Mouse (Mus musculus): ENCODE measurements around the gene Lrriq4. TPM values are rescaled to one million over a fixed set of nuclear protein-coding genes. Genes with fewer than 3 reads are reported as not detected.
"Not testable (repeated sequence)": the region's sequence is repeated elsewhere in the genome, so short reads cannot be mapped to it uniquely, and the experiment has no call there.

Lrriq4 gene
- polyA plus RNA-seq, 1 experiment from 2014 or later, result not detected

- Histone ChIP-seq H3K4me3 (no peak overlapping the region), H3K9ac (no peak overlapping the region), H3K27ac (no peak overlapping the region), H3K27me3 (no peaks in the 10 kb centered on the region), H3K4me2 (replicated peaks) (no peak overlapping the region), H3K36me3 (no peaks in the 10 kb centered on the region), H3K4me1 (no peaks in the 10 kb centered on the region), H3K9me3 (replicated peaks) (no peaks in the 10 kb centered on the region)
- ATAC-seq (ENCODE audit: low FRiP score), result no peak
- WGBS, result 75% methylated on average over 7 of the region's 7 CpGs
Observed at GRCm38 (mm10) chr3:30690976-30691375, 46.7 kb downstream of the Lrriq4 start.

DNA sequence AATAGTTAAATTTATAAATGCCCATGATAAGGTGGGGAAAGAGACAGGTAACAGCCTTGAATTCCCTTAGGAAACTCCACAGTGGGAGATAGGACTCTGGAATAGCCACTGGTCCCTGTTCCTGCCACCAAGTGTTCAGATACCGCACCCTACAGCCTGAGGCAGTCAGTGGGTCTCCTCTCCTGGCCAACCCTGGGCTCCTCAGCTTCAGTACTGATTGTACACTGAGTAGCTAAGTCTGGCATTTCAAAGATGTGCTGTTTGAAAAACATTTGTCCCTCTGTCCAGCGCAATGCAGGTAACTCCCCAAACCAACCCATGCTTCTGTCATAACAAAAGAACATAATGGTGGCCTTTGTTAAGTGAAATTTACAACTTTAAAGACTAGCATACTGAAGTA lies 51.4 kb downstream of the Lrriq4 start:
- Histone ChIP-seq H3K4me2 (replicated peaks) (no peak overlapping the region), H3K27me3 (no peaks in the 10 kb centered on the region), H3K4me1 (no peaks in the 10 kb centered on the region), H3K36me3 (no peaks in the 10 kb centered on the region), H3K9me3 (replicated peaks) (no peaks in the 10 kb centered on the region), H3K27ac (no peak overlapping the region), H3K9ac (no peak overlapping the region), H3K4me3 (no peak overlapping the region)
- ATAC-seq (ENCODE audit: low FRiP score), result no peak
- WGBS, result 91% methylated on average over 2 of the region's 2 CpGs

DNA sequence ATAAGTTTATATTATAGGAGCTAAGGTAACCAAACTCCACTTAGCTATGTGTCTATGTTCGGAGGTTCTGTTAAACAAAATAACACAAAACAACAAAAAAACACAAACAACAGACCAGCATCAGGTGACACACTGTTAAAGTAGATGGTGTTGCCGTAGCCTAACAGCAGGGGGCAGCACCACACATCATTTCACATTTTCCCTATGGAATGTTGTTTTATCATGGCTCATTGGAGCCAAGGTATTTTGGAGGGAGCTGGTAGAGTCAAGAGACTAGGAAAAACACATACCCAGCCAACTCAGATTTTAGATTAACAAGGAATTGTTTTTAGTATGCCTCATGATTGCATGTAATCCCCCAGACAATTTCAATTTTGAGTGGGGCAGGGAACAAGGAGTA lies 52.0 kb downstream of the Lrriq4 start:
- H3K9ac ChIP-seq, result no peak overlapping the region
- H3K4me3 ChIP-seq, result no peak overlapping the region
- no peaks in the 10 kb centered on the region for H3K27me3 ChIP-seq
- no peaks in the 10 kb centered on the region for H3K4me1 ChIP-seq
- no peaks in the 10 kb centered on the region for H3K36me3 ChIP-seq
- WGBS, result 20% methylated on average over 2 of the region's 2 CpGs
- no peak for ATAC-seq (ENCODE audit: low FRiP score)
- H3K9me3 ChIP-seq (replicated peaks), result no peaks in the 10 kb centered on the region
- H3K27ac ChIP-seq, result no peak overlapping the region
- no peak overlapping the region for H3K4me2 ChIP-seq (replicated peaks)

DNA sequence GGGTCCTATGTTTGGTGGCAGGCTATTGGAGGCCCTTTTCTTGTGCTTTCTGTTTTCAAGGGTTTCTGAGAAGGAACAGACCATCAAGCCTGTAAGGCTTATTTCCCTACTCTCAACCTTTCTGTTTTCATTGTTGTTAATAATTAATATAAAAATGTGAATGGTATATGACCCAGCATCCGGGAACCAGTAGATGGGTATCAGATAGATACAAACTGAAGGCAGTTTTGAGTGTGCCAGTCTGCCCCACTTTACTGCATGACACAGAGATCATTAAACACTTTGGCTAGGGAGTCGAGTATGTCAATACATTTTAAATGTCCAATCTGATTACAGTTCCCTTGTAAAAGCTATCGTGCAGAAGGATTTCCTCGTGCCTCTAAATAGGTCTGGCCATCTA lies 53.6 kb downstream of the Lrriq4 start:
- H3K27me3 ChIP-seq, result no peaks in the 10 kb centered on the region
- no peak overlapping the region for H3K9ac ChIP-seq
- H3K9me3 ChIP-seq (replicated peaks), result no peaks in the 10 kb centered on the region
- no peaks in the 10 kb centered on the region for H3K36me3 ChIP-seq
- ATAC-seq (ENCODE audit: low FRiP score), result no peak
- H3K27ac ChIP-seq, result no peak overlapping the region
- WGBS, result 66% methylated on average over 4 of the region's 4 CpGs
- H3K4me2 ChIP-seq (replicated peaks), result no peak overlapping the region
- H3K4me3 ChIP-seq, result no peak overlapping the region
- H3K4me1 ChIP-seq, result no peaks in the 10 kb centered on the region

GRCm38 (mm10) chr3:30699711-30700505 lies 55.6 kb downstream of the Lrriq4 start, which contains the start of gene Lrrc31:
Gene Lrrc31 (minus strand): TSS chr3:30699843.
- ATAC-seq (ENCODE audit: low FRiP score); H3K27ac ChIP-seq; H3K4me1 ChIP-seq: not testable (repeated sequence)

DNA sequence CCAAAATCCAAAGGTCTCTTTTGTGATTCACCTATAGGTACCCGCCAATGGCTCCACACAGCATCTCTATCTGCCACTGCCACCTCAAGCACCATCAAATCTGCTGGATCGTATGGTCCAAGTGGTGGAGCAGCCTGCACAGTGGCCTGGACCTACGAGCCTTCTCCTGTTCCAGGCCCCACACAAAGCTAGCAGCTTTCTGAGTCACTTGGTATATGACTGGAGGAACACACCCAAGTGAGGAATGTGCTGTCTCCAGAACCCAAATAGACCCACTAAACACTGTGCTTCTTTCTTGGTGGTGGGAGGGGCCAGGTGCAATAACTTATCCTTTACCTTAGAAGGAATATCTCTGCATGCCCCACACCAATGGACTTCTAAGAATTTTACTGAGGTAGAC lies 61.7 kb downstream of the Lrriq4 start:
- H3K4me1 ChIP-seq, result no peaks in the 10 kb centered on the region
- no peaks in the 10 kb centered on the region for H3K36me3 ChIP-seq
- WGBS, result 88% methylated on average over 3 of the region's 3 CpGs
- no peak overlapping the region for H3K4me3 ChIP-seq
- ATAC-seq (ENCODE audit: low FRiP score), result no peak
- H3K27me3 ChIP-seq, result no peaks in the 10 kb centered on the region
- no peak overlapping the region for H3K4me2 ChIP-seq (replicated peaks)
- no peak overlapping the region for H3K27ac ChIP-seq
- H3K9me3 ChIP-seq (replicated peaks), result no peaks in the 10 kb centered on the region
- no peak overlapping the region for H3K9ac ChIP-seq

More at GRCm38 (mm10) chr3:30699711-30700505, 55.6 kb downstream of the Lrriq4 start, which contains the start of gene Lrrc31:
- not testable (repeated sequence) for H3K4me3 ChIP-seq; H3K36me3 ChIP-seq; H3K9me3 ChIP-seq (replicated peaks); H3K4me2 ChIP-seq (replicated peaks); H3K9ac ChIP-seq; H3K27me3 ChIP-seq
- WGBS, result 89% methylated on average over 6 of the region's 6 CpGs

DNA sequence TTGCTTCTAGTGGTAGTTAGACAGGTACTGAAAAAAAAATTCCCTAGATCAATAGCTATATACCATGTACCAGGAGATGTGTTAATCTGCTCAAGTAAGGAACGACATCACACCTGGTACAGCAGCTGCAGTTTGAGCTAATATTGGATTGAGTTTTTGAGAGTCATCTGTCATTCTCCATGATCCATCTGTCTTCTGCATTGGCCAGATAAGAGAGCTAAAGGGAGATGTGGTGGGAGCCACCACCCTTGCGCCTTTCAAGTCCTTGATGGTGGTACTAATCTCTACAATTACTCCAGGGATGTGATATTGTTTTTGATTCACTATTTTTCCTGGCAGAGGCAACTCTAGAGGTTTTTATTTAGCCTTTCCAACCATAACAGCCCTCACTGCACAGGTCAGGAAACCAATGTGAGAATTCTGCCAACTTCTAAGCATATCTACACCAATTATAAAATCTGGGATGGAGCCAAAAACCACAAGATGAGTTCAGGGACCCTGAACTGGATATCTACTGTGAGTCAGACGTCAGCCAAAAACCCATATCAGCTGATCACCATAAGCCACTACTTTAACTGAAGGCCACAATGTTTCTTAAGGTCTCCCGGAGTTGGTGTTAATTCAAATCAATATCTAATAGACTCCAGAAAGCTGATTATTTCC lies 62.4 kb downstream of the Lrriq4 start:
- Histone ChIP-seq H3K9ac (no peak overlapping the region), H3K27me3 (no peaks in the 10 kb centered on the region), H3K36me3 (no peaks in the 10 kb centered on the region), H3K4me3 (no peak overlapping the region), H3K4me1 (no peaks in the 10 kb centered on the region), H3K27ac (no peak overlapping the region), H3K4me2 (replicated peaks) (no peak overlapping the region), H3K9me3 (replicated peaks) (no peaks in the 10 kb centered on the region)
- 85% methylated on average over 4 of the region's 4 CpGs for WGBS
- no peak for ATAC-seq (ENCODE audit: low FRiP score)

DNA sequence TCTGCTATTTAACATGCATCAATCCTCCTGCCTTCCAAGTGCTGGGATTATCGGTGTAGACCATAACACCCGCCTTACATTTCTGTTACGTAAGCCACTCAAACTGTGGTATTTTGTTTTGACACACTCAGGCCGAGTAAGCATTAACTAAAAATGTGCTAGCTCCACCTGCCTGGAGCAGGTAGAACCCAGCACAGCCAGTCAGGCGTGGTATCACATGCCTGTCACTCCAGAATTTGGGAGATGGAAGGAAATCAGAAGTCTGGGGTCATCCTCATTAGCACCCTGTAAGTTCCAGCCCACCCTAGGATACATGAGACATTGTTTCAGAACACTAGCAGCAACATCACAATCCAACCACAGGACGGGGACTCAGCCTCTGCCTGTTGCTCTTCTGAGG lies 65.9 kb downstream of the Lrriq4 start:
- Histone ChIP-seq H3K9me3 (replicated peaks) (no peaks in the 10 kb centered on the region), H3K4me1 (no peaks in the 10 kb centered on the region), H3K9ac (no peak overlapping the region), H3K4me2 (replicated peaks) (no peak overlapping the region), H3K4me3 (no peak overlapping the region), H3K27ac (no peak overlapping the region), H3K36me3 (no peaks in the 10 kb centered on the region), H3K27me3 (no peaks in the 10 kb centered on the region)
- ATAC-seq (ENCODE audit: low FRiP score), result no peak
- 88% methylated on average over 6 of the region's 6 CpGs for WGBS

- Histone ChIP-seq H3K27ac (no peak overlapping the region), H3K4me1 (no peaks in the 10 kb centered on the region), H3K4me3 (no peak overlapping the region), H3K9me3 (replicated peaks) (no peaks in the 10 kb centered on the region), H3K36me3 (no peaks in the 10 kb centered on the region), H3K9ac (no peak overlapping the region), H3K4me2 (replicated peaks) (no peak overlapping the region), H3K27me3 (no peaks in the 10 kb centered on the region)
- 95% methylated on average over 1 of the region's 1 CpGs for WGBS
- ATAC-seq (ENCODE audit: low FRiP score), result no peak
Observed at GRCm38 (mm10) chr3:30713334-30713733, 69.0 kb downstream of the Lrriq4 start.

GRCm38 (mm10) chr3:30718649-30719048 lies 74.3 kb downstream of the Lrriq4 start:
- no peak overlapping the region for H3K27ac ChIP-seq
- H3K4me1 ChIP-seq, result no peaks in the 10 kb centered on the region
- H3K4me3 ChIP-seq, result no peak overlapping the region
- no peaks in the 10 kb centered on the region for H3K9me3 ChIP-seq (replicated peaks)
- H3K36me3 ChIP-seq, result no peaks in the 10 kb centered on the region
- H3K9ac ChIP-seq, result no peak overlapping the region
- ATAC-seq (ENCODE audit: low FRiP score), result no peak
- no peak overlapping the region for H3K4me2 ChIP-seq (replicated peaks)
- WGBS, result 90% methylated on average over 3 of the region's 3 CpGs
- H3K27me3 ChIP-seq, result no peaks in the 10 kb centered on the region

Data from hindbrain, embryonic 12.5 days (tissue).